Mouse (Mus musculus) forebrain, embryonic 12.5 days (tissue): ENCODE measurements around the gene Cpxm1. TPM values are rescaled to one million over a fixed set of nuclear protein-coding genes. Genes with fewer than 3 reads are reported as not detected.
"Not testable (repeated sequence)": the region's sequence is repeated elsewhere in the genome, so short reads cannot be mapped to it uniquely, and the experiment has no call there.

Experiments
- ATAC-seq: fragments of 200-750 bp; cut with Nextera tagmentation; 2 replicates; pipeline ENCODE4 v1.8.0; 2017; ENCODE audit warnings: moderate TSS enrichment; ENCODE audit not compliant: low FRiP score
- H3K27ac ChIP-seq: fragments of 300-500 bp; sonication (generic); 2 replicates; pipeline ENCODE4 v1.5.1; 2016; ENCODE audit warnings: mild to moderate bottlenecking
- H3K27me3 ChIP-seq: fragments of 300-500 bp; sonication (generic); 2 replicates; pipeline ENCODE4 v1.6.1; 2016; ENCODE audit warnings: mild to moderate bottlenecking
- H3K36me3 ChIP-seq: fragments of 300-500 bp; sonication (generic); replicated peaks from 2 replicates; pipeline ENCODE4 v1.6.1; 2016; ENCODE audit warnings: mild to moderate bottlenecking
- H3K4me1 ChIP-seq: fragments of 300-500 bp; sonication (generic); 2 replicates; pipeline ENCODE4 v1.6.1; 2016
- H3K4me2 ChIP-seq: fragments of 300-500 bp; sonication (generic); 2 replicates; pipeline ENCODE4 v1.6.1; 2016; ENCODE audit warnings: mild to moderate bottlenecking, moderate library complexity
- H3K4me3 ChIP-seq: fragments of 300-500 bp; sonication (generic); replicated peaks from 2 replicates; pipeline ENCODE4 v1.5.1; 2016; ENCODE audit warnings: mild to moderate bottlenecking
- H3K9ac ChIP-seq: fragments of 300-500 bp; sonication (generic); 2 replicates; pipeline ENCODE4 v1.6.1; 2016; ENCODE audit warnings: mild to moderate bottlenecking
- H3K9me3 ChIP-seq: fragments of 300-500 bp; sonication (generic); 2 replicates; pipeline ENCODE4 v1.6.1; 2016
- WGBS: fragments of 180-500 bp; shearing (Covaris S2); methylation state at CpG from one replicate; pipeline ENCODE4 v1.1.7; 2016; 5-methylcytosine and 5-hydroxymethylcytosine counted together
- polyA plus RNA-seq: library from polyadenylated mRNA; unstranded; fragments of >200 nt; fragmentation: Nextera tagmentation; extraction: Ambion mirVana; gene quantifications from 2 replicates; pipeline ENCODE4 v1.2.1, GENCODE M21; 2016

The Cpxm1 gene
- polyA plus RNA-seq, 1 experiment from 2014 or later, result 28.4 TPM

DNA sequence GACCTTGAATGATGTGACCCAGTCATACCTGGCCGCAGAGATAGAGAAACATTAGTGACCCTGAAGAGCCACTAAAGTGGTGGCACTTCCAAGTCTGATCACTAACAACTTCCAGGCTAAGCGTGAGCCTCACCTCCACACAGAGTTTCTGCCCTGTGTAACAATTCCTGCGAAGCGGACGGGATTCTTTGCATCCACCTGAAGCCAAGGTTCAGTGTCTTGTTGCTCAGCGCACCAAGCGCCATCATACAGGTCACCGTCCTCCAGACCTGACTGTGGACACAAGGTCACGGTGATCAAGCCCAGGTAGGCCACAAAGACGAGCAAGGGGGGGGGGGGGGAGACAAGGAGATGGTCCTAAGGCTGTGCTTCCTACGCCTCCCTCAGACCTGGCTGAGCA is 1.7 kb downstream of the Cpxm1 start:
- H3K4me1 ChIP-seq, result peaks cover 22% of the 10 kb centered on the region
- ATAC-seq, result no peak
- H3K27me3 ChIP-seq, result peaks cover 23% of the 10 kb centered on the region

GRCm38 (mm10) chr2:130392836-130393235 is 4.5 kb downstream of the Cpxm1 start:
- 86% methylated on average over 3 of the region's 3 CpGs for WGBS
- no peak overlapping the region for H3K27ac ChIP-seq
- H3K9me3 ChIP-seq, result no peaks in the 10 kb centered on the region
- H3K4me1 ChIP-seq, result peaks cover 14% of the 10 kb centered on the region
- peaks cover 7% of the 10 kb centered on the region; the same call in 1 of the 2 replicates for H3K27me3 ChIP-seq
- no peak overlapping the region for H3K4me2 ChIP-seq
- H3K9ac ChIP-seq, result no peak overlapping the region
- peaks cover 10% of the 10 kb centered on the region; the same call in 1 of the 2 replicates for H3K36me3 ChIP-seq
- ATAC-seq, result no peak
- no peak overlapping the region for H3K4me3 ChIP-seq

More for the DNA sequence above, 1.7 kb downstream of the Cpxm1 start:
- Histone ChIP-seq H3K9me3 (no peaks in the 10 kb centered on the region), H3K27ac (no peak overlapping the region), H3K9ac (no peak overlapping the region), H3K4me2 (no peak overlapping the region), H3K36me3 (0 out of 2 replicates have a peak, but pooled peaks cover 10% of the 10 kb centered on the region), H3K4me3 (no peak overlapping the region)
- 91% methylated on average over 11 of the region's 11 CpGs for WGBS

DNA sequence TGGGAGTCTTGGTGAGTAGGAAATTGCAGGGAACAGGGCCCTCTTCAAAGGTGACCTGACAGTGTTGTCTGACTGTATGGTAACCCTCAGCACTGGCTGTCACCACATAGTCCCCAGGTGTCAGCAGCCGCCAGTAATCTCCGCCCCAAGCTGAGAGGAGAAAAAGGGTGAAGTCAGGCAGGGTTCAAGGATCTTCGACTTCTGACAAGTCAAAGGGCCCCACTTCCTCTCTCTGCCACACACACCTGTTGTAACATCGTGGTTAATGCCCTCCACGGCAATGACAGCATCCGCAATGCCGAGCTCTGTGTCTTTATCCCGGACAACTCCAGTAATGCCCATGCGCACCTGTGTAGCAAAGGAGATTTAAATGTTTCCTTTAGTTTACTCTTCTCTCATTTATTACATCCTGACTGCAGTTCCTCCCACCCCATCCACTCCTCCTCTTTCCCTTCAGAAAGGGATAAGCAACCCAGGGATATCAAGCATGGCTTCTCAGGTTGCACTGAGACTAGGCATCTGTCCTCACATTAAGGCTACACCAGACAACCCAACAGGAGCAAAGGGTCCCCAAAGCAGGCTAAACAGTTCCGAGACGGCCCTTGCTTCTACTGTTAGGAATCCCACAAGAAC is 6.3 kb downstream of the Cpxm1 start:
- Histone ChIP-seq H3K9ac (no peak overlapping the region), H3K4me1 (no peaks in the 10 kb centered on the region), H3K27ac (no peak overlapping the region), H3K27me3 (peaks cover 3% of the 10 kb centered on the region; the same call in 1 of the 2 replicates), H3K4me3 (no peak overlapping the region), H3K36me3 (peaks cover 10% of the 10 kb centered on the region; the same call in 1 of the 2 replicates), H3K4me2 (no peak overlapping the region), H3K9me3 (no peaks in the 10 kb centered on the region)
- no peak for ATAC-seq
- WGBS, result 90% methylated on average over 11 of the region's 11 CpGs

DNA sequence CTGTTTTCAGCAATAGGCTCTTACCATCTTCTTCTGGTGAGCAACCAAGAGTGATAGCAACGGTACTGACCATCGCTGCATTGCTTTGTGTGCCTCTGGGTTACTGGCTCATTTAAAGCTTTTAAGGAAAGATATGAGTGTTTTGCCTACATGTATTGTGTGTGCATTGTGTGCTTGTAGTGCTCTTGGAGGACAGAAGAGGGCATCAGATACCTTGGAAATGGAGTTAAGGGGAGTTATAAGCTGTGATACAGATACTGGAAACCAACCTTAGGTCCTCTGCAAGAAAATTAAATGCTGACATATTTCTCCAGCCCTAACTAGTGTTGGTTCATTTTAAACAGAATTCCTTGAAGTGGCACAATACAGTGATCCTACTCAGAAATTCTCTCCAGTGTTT is 8.6 kb downstream of the Cpxm1 start:
- ATAC-seq, result no peak
- H3K4me1 ChIP-seq, result no peaks in the 10 kb centered on the region
- H3K9me3 ChIP-seq, result no peaks in the 10 kb centered on the region
- H3K4me3 ChIP-seq, result no peak overlapping the region
- 0 out of 2 replicates have a peak, but pooled peaks cover 9% of the 10 kb centered on the region for H3K27me3 ChIP-seq
- no peak overlapping the region for H3K27ac ChIP-seq
- WGBS, result 81% methylated on average over 2 of the region's 2 CpGs
- H3K9ac ChIP-seq, result no peak overlapping the region
- peaks cover 10% of the 10 kb centered on the region; the same call in 1 of the 2 replicates for H3K36me3 ChIP-seq
- no peak overlapping the region for H3K4me2 ChIP-seq

GRCm38 (mm10) chr2:130386212-130386611 is 11.2 kb downstream of the Cpxm1 start:
- 70% methylated on average over 1 of the region's 1 CpGs for WGBS
- no peak for ATAC-seq
- no peaks in the 10 kb centered on the region for H3K4me1 ChIP-seq

DNA sequence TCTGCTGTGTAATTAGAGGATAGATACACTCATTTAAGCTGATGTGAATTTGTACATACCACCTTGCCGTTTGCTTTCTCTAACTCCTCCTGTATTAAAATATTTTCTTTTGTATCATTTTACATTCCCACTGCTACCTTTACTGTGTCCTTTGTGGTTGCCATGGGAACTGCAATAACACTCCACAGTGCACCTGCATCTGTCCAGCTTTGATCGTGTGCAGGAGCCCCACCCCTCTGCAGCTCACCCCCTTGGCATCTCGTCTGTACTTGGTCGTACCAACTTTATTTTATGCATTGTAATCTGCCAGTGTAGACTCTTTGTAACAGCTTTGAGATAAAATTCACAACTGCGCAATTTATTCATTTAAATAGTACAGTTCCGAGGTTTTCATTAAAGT is 13.5 kb downstream of the Cpxm1 start:
- H3K27me3 ChIP-seq, result 0 out of 2 replicates have a peak, but pooled peaks cover 9% of the 10 kb centered on the region
- no peaks in the 10 kb centered on the region for H3K4me1 ChIP-seq
- no peak overlapping the region for H3K9ac ChIP-seq
- H3K4me3 ChIP-seq, result no peak overlapping the region
- no peak for ATAC-seq
- H3K27ac ChIP-seq, result no peak overlapping the region
- H3K36me3 ChIP-seq, result no peaks in the 10 kb centered on the region; the same call in 1 of the 2 replicates
- 69% methylated on average over 6 of the region's 6 CpGs for WGBS
- H3K9me3 ChIP-seq, result no peaks in the 10 kb centered on the region
- no peak overlapping the region for H3K4me2 ChIP-seq

More at GRCm38 (mm10) chr2:130386212-130386611, 11.2 kb downstream of the Cpxm1 start:
- no peak overlapping the region for H3K4me2 ChIP-seq
- no peak overlapping the region for H3K4me3 ChIP-seq
- no peak overlapping the region for H3K27ac ChIP-seq
- H3K36me3 ChIP-seq, result no peaks in the 10 kb centered on the region; the same call in 1 of the 2 replicates
- H3K9ac ChIP-seq, result no peak overlapping the region
- H3K9me3 ChIP-seq, result no peaks in the 10 kb centered on the region
- H3K27me3 ChIP-seq, result 0 out of 2 replicates have a peak, but pooled peaks cover 9% of the 10 kb centered on the region

- H3K27ac ChIP-seq, result no peak overlapping the region
- no peaks in the 10 kb centered on the region for H3K4me1 ChIP-seq
- H3K9me3 ChIP-seq, result no peaks in the 10 kb centered on the region
- no peak for ATAC-seq
- H3K4me2 ChIP-seq, result no peak overlapping the region
- WGBS, result 37% methylated on average over 3 of the region's 3 CpGs
- H3K9ac ChIP-seq, result no peak overlapping the region
- H3K4me3 ChIP-seq, result no peak overlapping the region
- 0 out of 2 replicates have a peak, but pooled peaks cover 9% of the 10 kb centered on the region for H3K27me3 ChIP-seq
- no peaks in the 10 kb centered on the region for H3K36me3 ChIP-seq
These were observed 14.2 kb downstream of the Cpxm1 start for GRCm38 (mm10) chr2:130383205-130383604.

- Histone ChIP-seq H3K4me1 (0 out of 2 replicates have a peak, but pooled peaks cover 6% of the 10 kb centered on the region), H3K36me3 (no peaks in the 10 kb centered on the region), H3K27me3 (peaks cover 5% of the 10 kb centered on the region; the same call in 1 of the 2 replicates), H3K4me2 (no peak overlapping the region), H3K9me3 (no peaks in the 10 kb centered on the region), H3K4me3 (no peak overlapping the region), H3K27ac (no peak overlapping the region), H3K9ac (no peak overlapping the region)
- 87% methylated on average over 4 of the region's 4 CpGs for WGBS
- no peak for ATAC-seq
These were observed 22.4 kb downstream of the Cpxm1 start for GRCm38 (mm10) chr2:130374951-130375350.

- H3K36me3 ChIP-seq, result not testable (repeated sequence)
These were observed 24.3 kb downstream of the Cpxm1 start for GRCm38 (mm10) chr2:130373026-130373425.

DNA sequence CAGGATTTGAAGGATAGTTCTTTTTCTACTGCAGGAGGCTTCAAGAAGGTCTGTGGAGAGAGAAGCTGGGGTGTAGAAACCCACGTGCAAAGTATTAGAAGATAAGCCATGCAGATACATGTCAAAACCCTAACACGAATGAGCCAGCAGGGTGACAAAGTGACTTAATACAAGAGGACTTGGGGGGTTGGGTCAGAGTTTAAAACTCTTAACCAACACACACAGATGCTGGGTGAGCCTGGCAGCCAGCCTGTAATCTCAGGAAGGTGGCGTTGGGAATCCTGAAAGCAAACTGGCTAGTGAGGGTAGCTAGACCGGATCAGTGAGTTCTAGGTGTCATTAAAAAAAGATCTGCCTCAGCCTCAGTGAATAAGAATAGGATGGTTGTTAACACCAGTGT is 30.0 kb downstream of the Cpxm1 start:
- Histone ChIP-seq H3K27me3 (peaks cover 35% of the 10 kb centered on the region), H3K9me3 (no peaks in the 10 kb centered on the region), H3K36me3 (no peaks in the 10 kb centered on the region), H3K9ac (no peak overlapping the region), H3K27ac (no peak overlapping the region), H3K4me1 (peaks cover 12% of the 10 kb centered on the region), H3K4me2 (no peak overlapping the region), H3K4me3 (no peak overlapping the region)
- ATAC-seq, result no peak
- 75% methylated on average over 4 of the region's 4 CpGs for WGBS

More at GRCm38 (mm10) chr2:130373026-130373425, 24.3 kb downstream of the Cpxm1 start:
- H3K4me3 ChIP-seq, H3K4me2 ChIP-seq, H3K27ac ChIP-seq, H3K9me3 ChIP-seq, ATAC-seq, H3K9ac ChIP-seq, H3K4me1 ChIP-seq, H3K27me3 ChIP-seq: not testable (repeated sequence)
- 60% methylated on average over 1 of the region's 1 CpGs for WGBS

- no peak overlapping the region for H3K27ac ChIP-seq
- H3K4me1 ChIP-seq, result peaks cover 20% of the 10 kb centered on the region
- H3K27me3 ChIP-seq, result peaks cover 55% of the 10 kb centered on the region
- peak overlapping the region; percentile 56 for H3K4me2 ChIP-seq
- no peaks in the 10 kb centered on the region for H3K9me3 ChIP-seq
- 5% methylated on average over 29 of the region's 30 CpGs for WGBS
- ATAC-seq, result no peak
- H3K36me3 ChIP-seq, result no peaks in the 10 kb centered on the region
- no peak overlapping the region; the same call in 1 of the 2 replicates for H3K9ac ChIP-seq
- H3K4me3 ChIP-seq, result peak overlapping the region; percentile 28
These were observed 31.9 kb downstream of the Cpxm1 start for GRCm38 (mm10) chr2:130365211-130366094.

GRCm38 (mm10) chr2:130362511-130363026 is 34.8 kb downstream of the Cpxm1 start:
- Histone ChIP-seq H3K4me2 (peak overlapping the region; percentile 13; the same call in 1 of the 2 replicates), H3K4me3 (peak overlapping the region; percentile 17), H3K4me1 (peaks cover 15% of the 10 kb centered on the region), H3K9me3 (no peaks in the 10 kb centered on the region), H3K27me3 (peaks cover 67% of the 10 kb centered on the region), H3K27ac (no peak overlapping the region), H3K9ac (no peak overlapping the region), H3K36me3 (no peaks in the 10 kb centered on the region)
- 3% methylated on average over 14 of the region's 14 CpGs for WGBS
- peak; percentile 51; the same call in 1 of the 2 replicates for ATAC-seq
